In the genomic region with DNA sequence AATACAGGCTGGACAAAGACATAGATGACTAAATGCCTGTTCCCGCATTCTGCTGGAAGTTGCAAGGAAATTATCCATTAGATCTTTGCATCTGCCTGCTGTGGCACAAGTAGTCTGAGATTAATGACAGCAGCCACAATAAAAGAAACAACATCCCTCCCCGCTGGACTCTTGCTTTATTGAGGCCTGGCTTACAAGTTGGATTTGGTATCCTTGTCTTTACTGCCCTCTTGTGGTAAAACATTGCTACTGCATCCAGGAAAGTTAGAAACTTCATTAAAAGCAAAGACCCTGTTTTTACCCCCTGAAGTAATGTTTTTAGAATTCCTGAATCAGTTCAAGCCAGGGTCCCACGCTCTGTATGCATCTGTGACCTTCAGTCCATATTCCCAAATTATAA, we compare ENCODE assay signal across 9 mouse cellular contexts. TPM values are rescaled to one million over a fixed set of nuclear protein-coding genes. Genes with fewer than 3 reads are reported as not detected.
DNase-seq lines count a peak whose midpoint lies in the region; ATAC-seq and TF ChIP-seq lines count a peak whose summit lies in the region.
"Had no signal": no experiment of that assay in that cellular context is flagged by ENCODE, and none has a peak within 500 bp of the region (broad histone marks: within the 10 kb centered on the region; RNA-seq: fewer than 3 reads in every experiment).

No protein-coding gene starts in this region.

- H3K9me3 ChIP-seq in heart, embryonic 10.5 days, result no peaks in the 10 kb centered on the region
- no peaks in the 10 kb centered on the region for H3K9me3 ChIP-seq in neural tube, embryonic 11.5 days (ENCODE audit: control insufficient read depth, low read length)
- no peaks in the 10 kb centered on the region for H3K9me3 ChIP-seq in neural tube, embryonic 15.5 days (replicated peaks)
- no peaks in the 10 kb centered on the region for H3K9me3 ChIP-seq in limb, embryonic 14.5 days (ENCODE audit: control insufficient read depth, low read length)

- no peak for ATAC-seq in neural tube, embryonic 11.5 days (ENCODE audit: insufficient read depth, low FRiP score, low TSS enrichment)
- ATAC-seq in neural tube, embryonic 15.5 days (ENCODE audit: low FRiP score), result no peak
- ATAC-seq in limb, embryonic 14.5 days (ENCODE audit: low FRiP score, low read depth), result no peak

- intact Hi-C loops in heart, adult 2 months (cut with DNase I), result loop anchor here (2.0 kb wide), 1 partner anchor 39 kb away; no protein-coding TSS in a partner anchor
- intact Hi-C loops in gastrocnemius, postnatal 36 days (cut with DNase I), result loop anchor here (2.0 to 10.0 kb wide), 2 partner anchors 39 to 921 kb away; no protein-coding TSS in a partner anchor

- no peak for TF ChIP-seq EP300 in heart, adult 2 months (IDR thresholded peaks at IDR 0.05; ENCODE audit: insufficient read depth, low read depth, low read length)

- no peak overlapping the region for H3K27ac ChIP-seq in heart, adult 2 months
- H3K27ac ChIP-seq in heart, embryonic 10.5 days, result no peak overlapping the region
- H3K27ac ChIP-seq in neural tube, embryonic 11.5 days (ENCODE audit: low read depth, low read length), result no peak overlapping the region
- no peak overlapping the region for H3K27ac ChIP-seq in neural tube, embryonic 15.5 days (replicated peaks)
- H3K27ac ChIP-seq in limb, embryonic 14.5 days (replicated peaks; ENCODE audit: low read depth, low read length), result no peak overlapping the region

- H3K4me1 ChIP-seq in heart, adult 2 months (ENCODE audit: control insufficient read depth, insufficient read depth, low read length), result no peaks in the 10 kb centered on the region
- peaks cover 8% of the 10 kb centered on the region; the same call in 1 of the 2 replicates for H3K4me1 ChIP-seq in heart, embryonic 10.5 days
- H3K4me1 ChIP-seq in neural tube, embryonic 11.5 days (ENCODE audit: control insufficient read depth, insufficient read depth, low read length), result no peaks in the 10 kb centered on the region
- 0 out of 2 replicates have a peak, but pooled peaks cover 3% of the 10 kb centered on the region for H3K4me1 ChIP-seq in neural tube, embryonic 15.5 days
- peaks cover 9% of the 10 kb centered on the region for H3K4me1 ChIP-seq in limb, embryonic 14.5 days (ENCODE audit: control insufficient read depth, insufficient read depth, low read length)

- 35% methylated on average over 3 of the region's 3 CpGs for WGBS in heart, adult 2 months
- WGBS in heart, embryonic 10.5 days, result 43% methylated on average over 3 of the region's 3 CpGs
- WGBS in neural tube, embryonic 11.5 days, result 16% methylated on average over 3 of the region's 3 CpGs
- 8% methylated on average over 3 of the region's 3 CpGs for WGBS in neural tube, embryonic 15.5 days
- 16% methylated on average over 3 of the region's 3 CpGs for WGBS in limb, embryonic 14.5 days

- no peak overlapping the region for H3K4me2 ChIP-seq in neural tube, embryonic 11.5 days (ENCODE audit: low read depth)
- H3K4me2 ChIP-seq in neural tube, embryonic 15.5 days, result no peak overlapping the region
- H3K4me2 ChIP-seq in limb, embryonic 14.5 days (replicated peaks; ENCODE audit: low read depth, low read length, severe bottlenecking), result no peak overlapping the region

- DNase-seq in heart, adult 2 months, result no peak
- DNase-seq in heart, embryonic 10.5 days (ENCODE audit: low spot score), result no peak
- DNase-seq in neural tube, embryonic 11.5 days (ENCODE audit: low spot score), result peak; percentile 65
- DNase-seq in c-Kit-negative CD71-positive TER-119-positive erythroid progenitor cells, embryonic 14.5 days (ENCODE audit: low read depth, low spot score), result peak; percentile 25
- DNase-seq in limb, embryonic 14.5 days (ENCODE audit: low spot score), result peak; percentile 85
- no peak for DNase-seq in neural tube, embryonic 10.5 days (ENCODE audit: extremely low spot score, low spot score)
- no peak for DNase-seq in gastrocnemius, postnatal 36 days

- TF ChIP-seq CTCF in heart, adult 2 months (IDR thresholded peaks at IDR 0.05), result peak; percentile 99

- no peaks in the 10 kb centered on the region for H3K79me2 ChIP-seq in heart, adult 2 months (replicated peaks; ENCODE audit: control insufficient read depth, insufficient read depth, low read length)

- no peak overlapping the region for H3K9ac ChIP-seq in heart, adult 2 months (ENCODE audit: low read depth, low read length)
- no peak overlapping the region for H3K9ac ChIP-seq in neural tube, embryonic 11.5 days (ENCODE audit: low read length)
- no peak overlapping the region for H3K9ac ChIP-seq in neural tube, embryonic 15.5 days (replicated peaks)
- H3K9ac ChIP-seq in limb, embryonic 14.5 days (ENCODE audit: low read depth, low read length, severe bottlenecking), result no peak overlapping the region

- TF ChIP-seq POLR2A in heart, adult 2 months (IDR thresholded peaks at IDR 0.05; ENCODE audit: insufficient read depth, low read depth, low read length), result no peak
- TF ChIP-seq POLR2A in limb, embryonic 14.5 days (IDR thresholded peaks at IDR 0.05; ENCODE audit: borderline replicate concordance, extremely low read depth, insufficient read depth, insufficient read length), result no peak

- H3K36me3 ChIP-seq in heart, adult 2 months (ENCODE audit: control insufficient read depth, insufficient read depth, low read length), result no peaks in the 10 kb centered on the region
- no peaks in the 10 kb centered on the region for H3K36me3 ChIP-seq in heart, embryonic 10.5 days
- no peaks in the 10 kb centered on the region for H3K36me3 ChIP-seq in neural tube, embryonic 11.5 days (ENCODE audit: control insufficient read depth, insufficient read depth, low read length)
- H3K36me3 ChIP-seq in neural tube, embryonic 15.5 days, result no peaks in the 10 kb centered on the region
- H3K36me3 ChIP-seq in limb, embryonic 14.5 days (ENCODE audit: control insufficient read depth, insufficient read depth, low read length), result no peaks in the 10 kb centered on the region

- H3K4me3 ChIP-seq in heart, adult 2 months, result no peak overlapping the region
- H3K4me3 ChIP-seq in heart, embryonic 10.5 days, result no peak overlapping the region
- H3K4me3 ChIP-seq in neural tube, embryonic 11.5 days (ENCODE audit: low read depth, low read length), result no peak overlapping the region
- H3K4me3 ChIP-seq in neural tube, embryonic 15.5 days (replicated peaks), result no peak overlapping the region
- H3K4me3 ChIP-seq in limb, embryonic 14.5 days (replicated peaks; ENCODE audit: low read length), result no peak overlapping the region

- no peaks in the 10 kb centered on the region; the same call in 1 of the 2 replicates for H3K27me3 ChIP-seq in heart, adult 2 months (ENCODE audit: control insufficient read depth, insufficient read depth, low read length)
- H3K27me3 ChIP-seq in heart, embryonic 10.5 days (ENCODE audit: insufficient read depth, poor library complexity, severe bottlenecking), result peaks cover 10% of the 10 kb centered on the region; the same call in 1 of the 2 replicates
- no peaks in the 10 kb centered on the region for H3K27me3 ChIP-seq in neural tube, embryonic 11.5 days (ENCODE audit: control insufficient read depth, insufficient read depth, low read length)
- H3K27me3 ChIP-seq in neural tube, embryonic 15.5 days (replicated peaks), result no peaks in the 10 kb centered on the region
- no peaks in the 10 kb centered on the region for H3K27me3 ChIP-seq in limb, embryonic 14.5 days (ENCODE audit: control insufficient read depth, insufficient read depth, low read length)

RNA-seq across cellular contexts. Expression of a gene that starts 31.4 kb away (rescaled TPM):
- not detected for total RNA-seq in heart, adult 2 months (2021)
- 0.23 TPM in 1 of 2 replicates, not detected in the other for polyA plus RNA-seq in heart, adult 2 months (2012; rRNA removed)
- 0.87 and 19.6 TPM in 2 replicates for polyA plus RNA-seq in heart, embryonic 10.5 days (2016; fragmentation: Nextera tagmentation; extraction: Ambion mirVana)
- 0.14 TPM in 1 of 2 replicates, not detected in the other for polyA plus RNA-seq in neural tube, embryonic 11.5 days (2014; fragmentation: Nextera tagmentation; extraction: Ambion mirVana)
- polyA plus RNA-seq in neural tube, embryonic 15.5 days (2015; fragmentation: Nextera tagmentation; extraction: Ambion mirVana), result 0.06 and 0.65 TPM in 2 replicates
- polyA plus RNA-seq in limb, embryonic 14.5 days (2012; rRNA removed), result 0.63 TPM in 1 of 2 replicates, not detected in the other
- polyA plus RNA-seq in limb, embryonic 14.5 days (2014; fragmentation: Nextera tagmentation; extraction: Ambion mirVana), result 0.10 TPM in 1 of 2 replicates, not detected in the other
- total RNA-seq in gastrocnemius, postnatal 36 days (2021), result not detected
- total RNA-seq: left cerebral cortex, adult 18-20 months had no signal

Comparison
In these comparisons a context has a peak if more than half of its experiments do, and no peak if none do; other contexts are left out.
1. DNase-seq: peak in neural tube, embryonic 11.5 days (single experiment), c-Kit-negative CD71-positive TER-119-positive erythroid progenitor cells, embryonic 14.5 days (single experiment) and limb, embryonic 14.5 days (single experiment); none in heart, adult 2 months (0 of 2), heart, embryonic 10.5 days (single experiment), neural tube, embryonic 10.5 days (single experiment) and gastrocnemius, postnatal 36 days (0 of 2).